ENCODE assay signal across 20 mouse cellular contexts in genomic region chr1:94868872-94869271, GRCm38 (mm10).
"Had no signal": no experiment of that assay in that cellular context is flagged by ENCODE, and none has a peak within 500 bp of the region (broad histone marks: within the 10 kb centered on the region; RNA-seq: fewer than 3 reads in every experiment).

No protein-coding gene starts in this region.

- H3K9ac ChIP-seq: limb, embryonic 13.5 days; liver, embryonic 14.5 days; liver, postnatal 0 days; lung, embryonic 14.5 days; midbrain, embryonic 12.5 days; midbrain, embryonic 15.5 days; neural tube, embryonic 12.5 days; neural tube, embryonic 15.5 days had no signal

- H3K27ac ChIP-seq: kidney, postnatal 0 days; layer of hippocampus, adult 2 months; limb, embryonic 10.5 days; limb, embryonic 13.5 days; liver, embryonic 14.5 days; macrophage; midbrain, embryonic 12.5 days; midbrain, embryonic 15.5 days; neural tube, embryonic 12.5 days; neural tube, embryonic 15.5 days had no signal

- H3K4me2 ChIP-seq: limb, embryonic 13.5 days; lung, embryonic 14.5 days; midbrain, embryonic 12.5 days; midbrain, embryonic 15.5 days; neural tube, embryonic 12.5 days; neural tube, embryonic 15.5 days had no signal

- H3K4me1 ChIP-seq: limb, embryonic 10.5 days; limb, embryonic 13.5 days; midbrain, embryonic 12.5 days; midbrain, embryonic 15.5 days; neural tube, embryonic 12.5 days; neural tube, embryonic 15.5 days had no signal

- H3K27me3 ChIP-seq: limb, embryonic 13.5 days; midbrain, embryonic 12.5 days; midbrain, embryonic 15.5 days; neural tube, embryonic 12.5 days; neural tube, embryonic 15.5 days had no signal

- ATAC-seq: liver, postnatal 0 days; lung, postnatal 0 days; midbrain, embryonic 15.5 days had no signal

- H3K9me3 ChIP-seq: limb, embryonic 10.5 days; limb, embryonic 13.5 days; midbrain, embryonic 12.5 days; midbrain, embryonic 15.5 days; neural tube, embryonic 12.5 days; neural tube, embryonic 15.5 days had no signal

- DNase-seq: kidney, postnatal 25 days; layer of hippocampus, adult 9-11 months; liver, postnatal 0 days; lung, embryonic 14.5 days; retina, postnatal 1 day; right cerebral cortex, postnatal 25 days; spleen, adult 18-20 months; thymus, adult 18-20 months; thymus, postnatal 36 days had no signal

- H3K36me3 ChIP-seq: limb, embryonic 10.5 days; limb, embryonic 13.5 days; midbrain, embryonic 12.5 days; midbrain, embryonic 15.5 days; neural tube, embryonic 12.5 days; neural tube, embryonic 15.5 days had no signal

- H3K4me3 ChIP-seq: layer of hippocampus, adult 2 months; limb, embryonic 10.5 days; limb, embryonic 13.5 days; midbrain, embryonic 12.5 days; midbrain, embryonic 15.5 days; neural tube, embryonic 12.5 days; neural tube, embryonic 15.5 days had no signal
